Mouse (Mus musculus): ENCODE data around the gene Ptprh. TPM values are rescaled to one million over a fixed set of nuclear protein-coding genes. Genes with fewer than 3 reads are reported as not detected.
"Not testable (repeated sequence)": the region's sequence is repeated elsewhere in the genome, so short reads cannot be mapped to it uniquely, and the experiment has no call there.

Gene Ptprh
- polyA plus RNA-seq, 1 experiment from 2014 or later, result not detected

DNA sequence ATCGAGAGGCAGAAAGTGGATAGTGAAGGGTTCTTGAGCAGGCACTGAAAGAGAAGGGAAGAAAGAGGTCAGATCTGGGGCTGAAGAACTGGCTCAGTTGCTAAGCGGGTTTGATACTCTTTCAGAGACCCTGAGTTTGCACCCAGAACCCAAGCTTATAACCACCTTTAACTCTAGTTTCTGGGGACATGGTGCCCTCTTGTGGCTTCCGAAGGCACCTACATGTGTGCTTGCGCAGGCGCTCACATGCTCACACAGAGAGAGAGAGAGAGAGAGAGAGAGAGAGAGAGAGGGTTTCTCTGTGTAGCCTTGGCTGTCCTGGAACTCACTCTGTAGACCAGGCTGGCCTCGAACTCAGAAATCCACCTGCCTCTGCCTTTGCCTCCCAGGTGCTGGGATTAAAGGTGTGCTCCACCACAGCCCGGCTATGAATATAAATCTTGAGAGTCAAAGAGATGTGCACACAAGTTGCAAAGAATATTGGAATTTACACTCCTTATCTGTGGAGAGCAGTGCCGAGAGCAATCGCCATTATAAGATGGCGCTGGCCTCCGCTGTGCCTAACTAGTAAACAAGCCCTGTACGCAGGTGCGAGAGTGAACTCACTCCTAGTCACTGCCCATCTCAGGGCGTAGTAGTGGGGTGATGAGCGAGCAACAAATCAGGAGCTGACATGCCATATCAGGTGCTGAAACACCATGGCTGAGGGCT lies 79.5 kb downstream of the Ptprh start, which contains the start of gene Tnni3:
Gene Tnni3, minus strand, starts transcription at position 18 of the 711 bp plus-strand sequence.
- H3K36me3 ChIP-seq (ENCODE audit: control insufficient read depth, insufficient read depth, low read length); H3K4me3 ChIP-seq (ENCODE audit: low read depth, low read length); H3K27me3 ChIP-seq (ENCODE audit: control insufficient read depth, insufficient read depth, low read length); H3K27ac ChIP-seq (replicated peaks; ENCODE audit: low read depth, low read length); H3K4me1 ChIP-seq (ENCODE audit: control insufficient read depth, insufficient read depth, low read length); ATAC-seq (ENCODE audit: insufficient number of reproducible peaks, low FRiP score, low TSS enrichment, low read depth); H3K4me2 ChIP-seq (ENCODE audit: low read depth, severe bottlenecking); H3K9ac ChIP-seq (ENCODE audit: low read length); H3K9me3 ChIP-seq (ENCODE audit: control insufficient read depth, low read length): not testable (repeated sequence)
- DNase-seq (ENCODE audit: low spot score), result peak; percentile 72
- 72% methylated on average over 15 of the region's 15 CpGs for WGBS

DNA sequence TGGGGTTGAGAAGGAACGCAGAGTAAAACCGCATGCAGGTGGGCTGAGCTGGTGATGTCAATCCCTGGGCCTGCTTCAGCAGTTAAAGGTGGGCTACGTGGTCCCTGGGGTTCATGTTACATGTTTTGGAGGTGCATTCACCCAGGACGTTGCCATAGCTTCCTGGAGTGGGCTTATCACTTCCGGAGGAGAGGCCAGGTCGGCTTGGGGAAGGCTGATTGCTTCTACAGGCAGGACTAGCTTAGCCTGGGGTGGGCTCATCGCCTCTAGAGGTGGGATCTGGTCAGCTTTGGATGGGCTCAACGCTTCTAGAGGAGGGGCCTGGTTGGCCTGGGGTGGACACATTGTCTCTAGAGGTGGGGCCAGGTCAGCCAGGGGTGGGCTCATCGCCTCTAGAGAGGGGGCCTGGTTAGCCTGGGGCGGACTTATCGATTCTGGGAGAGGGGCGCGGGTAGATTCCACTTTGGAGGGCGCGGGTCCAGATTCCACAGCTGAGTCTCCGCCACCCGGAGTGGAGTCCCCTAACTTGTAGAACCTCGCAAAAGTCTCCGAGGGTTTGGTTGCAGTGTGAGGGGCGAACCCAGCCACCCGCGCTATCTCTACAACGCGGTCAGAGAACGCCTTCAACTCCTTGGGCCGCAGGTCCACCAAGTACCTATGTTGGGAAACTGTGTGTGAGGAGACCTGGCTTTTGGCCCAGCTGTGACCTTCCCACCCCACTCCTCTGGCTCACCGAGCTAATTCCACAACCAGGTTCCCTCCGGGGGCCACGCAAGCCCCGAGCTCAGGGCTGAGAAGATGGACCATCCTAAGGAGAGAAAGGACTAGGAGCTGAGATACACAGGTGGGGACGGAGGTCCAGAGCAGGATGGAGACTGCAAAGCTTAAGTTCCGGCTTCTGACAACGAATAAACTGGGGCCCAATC lies 80.4 kb downstream of the Ptprh start:
- Histone ChIP-seq H3K4me1 (ENCODE audit: control insufficient read depth, insufficient read depth, low read length) (0 out of 2 replicates have a peak, but pooled peaks cover 4% of the 10 kb centered on the region), H3K4me2 (ENCODE audit: low read depth, severe bottlenecking) (no peak overlapping the region), H3K27me3 (ENCODE audit: control insufficient read depth, insufficient read depth, low read length) (no peaks in the 10 kb centered on the region), H3K9me3 (ENCODE audit: control insufficient read depth, low read length) (no peaks in the 10 kb centered on the region), H3K9ac (ENCODE audit: low read length) (no peak overlapping the region), H3K27ac (replicated peaks; ENCODE audit: low read depth, low read length) (no peak overlapping the region), H3K36me3 (ENCODE audit: control insufficient read depth, insufficient read depth, low read length) (no peaks in the 10 kb centered on the region), H3K4me3 (ENCODE audit: low read depth, low read length) (no peak overlapping the region)
- DNase-seq (ENCODE audit: low spot score) (no peak), ATAC-seq (ENCODE audit: insufficient number of reproducible peaks, low FRiP score, low TSS enrichment, low read depth) (no peak)
- WGBS, result 87% methylated on average over 33 of the region's 33 CpGs

DNA sequence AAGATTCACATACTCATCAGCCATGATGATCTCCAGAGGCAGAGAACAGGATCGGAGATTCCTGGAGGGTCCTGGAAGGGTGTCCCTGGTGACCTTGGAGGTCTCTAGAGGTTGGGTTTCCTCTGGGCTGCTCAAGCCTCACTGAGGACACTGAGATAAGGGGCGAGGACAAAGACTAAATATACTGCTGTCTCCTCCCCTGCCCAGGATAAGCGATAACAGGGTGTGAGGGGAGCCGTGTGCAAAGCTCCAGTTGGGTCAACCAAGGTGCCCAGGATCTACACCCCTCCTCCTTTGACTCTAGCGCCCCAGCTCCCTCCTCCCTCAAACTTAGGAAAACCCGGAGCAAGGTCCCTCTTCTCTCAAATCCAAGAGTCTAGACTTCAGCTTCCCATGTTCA lies 81.5 kb downstream of the Ptprh start:
- Histone ChIP-seq H3K36me3 (ENCODE audit: control insufficient read depth, insufficient read depth, low read length) (no peaks in the 10 kb centered on the region), H3K4me3 (ENCODE audit: low read depth, low read length) (no peak overlapping the region), H3K4me2 (ENCODE audit: low read depth, severe bottlenecking) (no peak overlapping the region), H3K9ac (ENCODE audit: low read length) (no peak overlapping the region), H3K27me3 (ENCODE audit: control insufficient read depth, insufficient read depth, low read length) (no peaks in the 10 kb centered on the region), H3K4me1 (ENCODE audit: control insufficient read depth, insufficient read depth, low read length) (0 out of 2 replicates have a peak, but pooled peaks cover 4% of the 10 kb centered on the region), H3K27ac (replicated peaks; ENCODE audit: low read depth, low read length) (no peak overlapping the region), H3K9me3 (ENCODE audit: control insufficient read depth, low read length) (no peaks in the 10 kb centered on the region)
- DNase-seq (ENCODE audit: low spot score) (no peak), ATAC-seq (ENCODE audit: insufficient number of reproducible peaks, low FRiP score, low TSS enrichment, low read depth) (no peak)
- WGBS, result 82% methylated on average over 6 of the region's 6 CpGs

DNA sequence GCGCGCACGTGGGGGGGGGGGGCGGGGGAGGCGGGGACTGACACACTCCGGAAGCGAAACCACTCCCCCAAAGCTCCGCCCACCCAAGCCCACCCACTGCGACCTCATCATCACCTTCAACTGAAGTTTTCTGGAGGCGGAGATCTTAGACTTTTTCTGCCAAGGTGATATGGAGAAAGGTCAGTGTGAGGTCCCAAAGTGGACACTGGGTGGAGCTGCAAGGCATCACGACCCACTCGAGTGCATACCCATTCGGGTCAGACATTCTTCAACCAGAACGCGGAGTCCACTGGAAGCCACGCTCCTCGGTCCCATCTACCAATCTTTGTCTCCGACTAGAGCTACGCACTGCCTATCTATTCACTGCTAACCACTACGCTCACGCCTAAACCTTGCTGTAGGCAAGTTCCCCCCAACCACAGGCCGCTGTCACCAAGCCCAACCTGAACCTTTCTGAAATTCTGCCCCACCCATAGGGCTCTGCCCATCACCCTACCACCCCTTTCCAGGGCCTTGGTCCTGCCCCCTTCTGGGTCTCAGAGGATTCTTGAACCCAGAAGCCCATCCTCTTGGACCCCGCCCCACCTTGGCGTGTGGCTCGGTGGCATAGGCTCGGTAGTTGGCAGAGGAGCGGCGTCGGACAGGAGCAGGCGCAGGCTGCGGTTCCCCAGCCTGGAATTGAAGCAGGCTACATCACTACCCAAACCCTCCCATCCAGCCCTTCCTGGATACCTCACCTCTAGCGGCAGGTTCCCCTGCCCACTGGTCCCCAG lies 82.4 kb downstream of the Ptprh start:
- Histone ChIP-seq H3K36me3 (ENCODE audit: control insufficient read depth, insufficient read depth, low read length) (no peaks in the 10 kb centered on the region), H3K27me3 (ENCODE audit: control insufficient read depth, insufficient read depth, low read length) (no peaks in the 10 kb centered on the region), H3K4me1 (ENCODE audit: control insufficient read depth, insufficient read depth, low read length) (no peaks in the 10 kb centered on the region; the same call in 1 of the 2 replicates), H3K9me3 (ENCODE audit: control insufficient read depth, low read length) (no peaks in the 10 kb centered on the region), H3K4me3 (ENCODE audit: low read depth, low read length) (no peak overlapping the region), H3K9ac (ENCODE audit: low read length) (no peak overlapping the region), H3K27ac (replicated peaks; ENCODE audit: low read depth, low read length) (no peak overlapping the region), H3K4me2 (ENCODE audit: low read depth, severe bottlenecking) (peak overlapping the region; percentile 28)
- WGBS, result 32% methylated on average over 32 of the region's 32 CpGs
- DNase-seq (ENCODE audit: low spot score) (no peak), ATAC-seq (ENCODE audit: insufficient number of reproducible peaks, low FRiP score, low TSS enrichment, low read depth) (0 out of 2 replicates have a peak, but pooled peaks have one; percentile 1)

DNA sequence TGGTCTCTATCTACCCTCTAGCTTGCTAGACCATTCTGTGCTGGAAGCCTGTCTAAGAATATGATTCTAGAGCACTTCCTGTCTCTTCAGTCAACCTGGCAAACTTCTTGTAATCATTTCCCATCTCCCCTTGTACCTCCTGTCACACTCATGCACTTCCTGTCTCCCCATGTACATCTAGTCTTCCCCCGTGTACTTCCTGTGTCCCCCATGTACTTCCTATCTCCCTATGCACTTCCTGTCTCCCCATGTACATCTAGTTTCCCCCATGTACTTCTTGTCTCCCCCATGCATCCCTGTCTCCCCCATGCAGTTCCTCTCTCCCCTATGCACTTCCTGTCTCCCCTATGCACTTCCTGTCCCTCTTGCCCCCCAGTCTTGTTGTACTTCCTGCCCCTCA lies 85.4 kb downstream of the Ptprh start:
- H3K4me3 ChIP-seq (ENCODE audit: low read depth, low read length), result no peak overlapping the region
- no peak overlapping the region for H3K4me2 ChIP-seq (ENCODE audit: low read depth, severe bottlenecking)
- H3K36me3 ChIP-seq (ENCODE audit: control insufficient read depth, insufficient read depth, low read length), result no peaks in the 10 kb centered on the region
- peaks cover 2% of the 10 kb centered on the region; the same call in 1 of the 2 replicates for H3K4me1 ChIP-seq (ENCODE audit: control insufficient read depth, insufficient read depth, low read length)
- H3K9ac ChIP-seq (ENCODE audit: low read length), result no peak overlapping the region
- DNase-seq (ENCODE audit: low spot score) (no peak), ATAC-seq (ENCODE audit: insufficient number of reproducible peaks, low FRiP score, low TSS enrichment, low read depth) (no peak)
- no peaks in the 10 kb centered on the region for H3K27me3 ChIP-seq (ENCODE audit: control insufficient read depth, insufficient read depth, low read length)
- no peaks in the 10 kb centered on the region for H3K9me3 ChIP-seq (ENCODE audit: control insufficient read depth, low read length)
- WGBS, result 80% methylated on average over 1 of the region's 1 CpGs
- no peak overlapping the region for H3K27ac ChIP-seq (replicated peaks; ENCODE audit: low read depth, low read length)

DNA sequence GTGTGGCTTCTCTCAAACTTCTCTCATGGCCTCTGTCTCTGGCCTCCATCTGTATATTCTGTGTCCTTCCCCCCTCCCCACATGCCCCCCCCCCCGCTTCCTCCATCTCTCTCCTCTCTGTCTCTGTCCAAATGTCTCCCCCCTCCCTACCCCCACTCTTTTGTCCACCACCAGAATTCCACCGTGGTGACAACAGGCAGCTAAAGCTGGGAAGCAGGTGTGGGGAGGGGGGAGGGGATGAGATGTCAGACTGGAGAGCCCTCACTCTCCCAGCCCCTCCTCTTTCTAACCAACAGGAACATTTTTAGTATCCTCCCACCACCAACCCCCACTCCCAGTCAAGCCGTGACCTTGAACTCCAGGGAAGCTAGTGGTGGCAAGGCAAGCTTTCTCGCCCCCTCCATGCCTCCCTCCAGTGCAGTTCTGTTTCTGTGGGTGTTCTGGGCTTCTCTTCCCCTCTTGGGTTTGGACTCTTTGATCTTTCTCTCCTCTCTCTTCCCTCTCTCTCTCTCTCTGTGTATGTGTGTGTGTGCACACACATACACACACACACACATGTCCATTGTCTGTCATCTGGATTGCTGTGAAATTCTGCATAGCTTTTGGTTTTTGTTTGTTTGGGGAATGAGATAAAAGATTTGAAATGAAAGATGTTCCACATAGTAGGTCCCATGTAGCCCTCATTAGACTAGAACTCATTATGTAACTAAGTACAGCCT lies 87.3 kb downstream of the Ptprh start, which contains the start of gene Tnnt1:
Gene Tnnt1, minus strand, starts transcription at position 51 of the 719 bp plus-strand sequence.
- Histone ChIP-seq H3K9ac (ENCODE audit: low read length) (no peak within 1 kb of the TSS), H3K27ac (replicated peaks; ENCODE audit: low read depth, low read length) (no peak within 1 kb of the TSS)

DNA sequence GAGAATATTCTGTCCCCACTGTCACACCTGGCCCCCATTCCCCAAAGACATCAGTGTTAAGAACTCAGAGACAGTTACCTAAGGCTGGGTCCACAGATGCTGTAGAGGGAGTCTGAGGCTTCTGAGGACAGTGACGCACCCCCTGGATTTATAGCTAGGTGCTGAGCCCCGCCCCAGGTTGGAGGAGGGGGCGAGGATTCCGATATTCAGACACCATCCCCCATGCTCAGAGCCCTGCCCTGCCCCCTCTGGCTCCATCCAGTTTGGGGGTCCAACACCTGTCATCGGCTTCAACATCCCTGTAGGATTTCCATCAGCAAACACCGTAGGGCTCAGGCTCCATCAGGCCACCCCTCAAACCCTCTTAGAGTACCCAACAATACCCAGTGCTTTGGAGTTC lies 88.0 kb downstream of the Ptprh start:
- Histone ChIP-seq H3K27ac (replicated peaks; ENCODE audit: low read depth, low read length) (no peak overlapping the region), H3K9ac (ENCODE audit: low read length) (no peak overlapping the region), H3K4me2 (ENCODE audit: low read depth, severe bottlenecking) (peak overlapping the region; percentile 4; the same call in 1 of the 2 replicates), H3K4me1 (ENCODE audit: control insufficient read depth, insufficient read depth, low read length) (peaks cover 2% of the 10 kb centered on the region; the same call in 1 of the 2 replicates), H3K4me3 (ENCODE audit: low read depth, low read length) (no peak overlapping the region), H3K27me3 (ENCODE audit: control insufficient read depth, insufficient read depth, low read length) (no peaks in the 10 kb centered on the region), H3K9me3 (ENCODE audit: control insufficient read depth, low read length) (no peaks in the 10 kb centered on the region), H3K36me3 (ENCODE audit: control insufficient read depth, insufficient read depth, low read length) (no peaks in the 10 kb centered on the region)
- WGBS, result 52% methylated on average over 6 of the region's 6 CpGs
- ATAC-seq (ENCODE audit: insufficient number of reproducible peaks, low FRiP score, low TSS enrichment, low read depth) (peak; percentile 37), DNase-seq (ENCODE audit: low spot score) (no peak)

More for the DNA sequence above, 87.3 kb downstream of the Ptprh start, which contains the start of gene Tnnt1:
- H3K9me3 ChIP-seq (ENCODE audit: control insufficient read depth, low read length), result no peaks in the 10 kb centered on the region
- DNase-seq (ENCODE audit: low spot score) (no peak), ATAC-seq (ENCODE audit: insufficient number of reproducible peaks, low FRiP score, low TSS enrichment, low read depth) (peak; percentile 51; the same call in 1 of the 2 replicates)
- WGBS, result 18% methylated on average over 4 of the region's 4 CpGs
- H3K4me2 ChIP-seq (ENCODE audit: low read depth, severe bottlenecking), result peak within 1 kb of the TSS; percentile 4; the same call in 1 of the 2 replicates
- no peaks in the 10 kb centered on the region for H3K36me3 ChIP-seq (ENCODE audit: control insufficient read depth, insufficient read depth, low read length)
- peaks cover 2% of the 10 kb centered on the region; the same call in 1 of the 2 replicates for H3K4me1 ChIP-seq (ENCODE audit: control insufficient read depth, insufficient read depth, low read length)
- H3K27me3 ChIP-seq (ENCODE audit: control insufficient read depth, insufficient read depth, low read length), result no peaks in the 10 kb centered on the region
- H3K4me3 ChIP-seq (ENCODE audit: low read depth, low read length), result no peak within 1 kb of the TSS

All from limb, embryonic 11.5 days (tissue).